Comparison of ENCODE assay signal across 10 mouse cellular contexts in genomic region chr14:11534456-11534855, GRCm38 (mm10). TPM values are rescaled to one million over a fixed set of nuclear protein-coding genes. Genes with fewer than 3 reads are reported as not detected.
DNase-seq lines count a peak whose midpoint lies in the region; TF ChIP-seq lines count a peak whose summit lies in the region.
"Had no signal": no experiment of that assay in that cellular context is flagged by ENCODE, and none has a peak within 500 bp of the region (broad histone marks: within the 10 kb centered on the region; RNA-seq: fewer than 3 reads in every experiment).

No protein-coding gene starts in this region.

- no peak overlapping the region for H3K4me3 ChIP-seq in ES-Bruce4 (ENCODE audit: low read depth, low read length)
- H3K4me3 ChIP-seq: embryonic facial prominence, embryonic 15.5 days had no signal

- intact Hi-C loops in left cerebral cortex, postnatal 25 days (cut with DNase I): no loop called here

- no peaks in the 10 kb centered on the region for H3K4me1 ChIP-seq in ES-Bruce4 (ENCODE audit: control insufficient read depth, insufficient read depth, low read length)

- no peaks in the 10 kb centered on the region for H3K36me3 ChIP-seq in ES-Bruce4 (ENCODE audit: control insufficient read depth, insufficient read depth, low read length, poor library complexity, severe bottlenecking)
- H3K36me3 ChIP-seq: embryonic facial prominence, embryonic 15.5 days had no signal

- no peak for TF ChIP-seq EP300 in ES-Bruce4 (IDR thresholded peaks at IDR 0.05; ENCODE audit: insufficient read depth, low read depth, low read length)

- TF ChIP-seq CTCF in ES-Bruce4 (IDR thresholded peaks at IDR 0.05; ENCODE audit: low read depth, low read length): peak; percentile 40

- H3K9me3 ChIP-seq in ES-Bruce4 (replicated peaks; ENCODE audit: control insufficient read depth, insufficient read depth, low read length, poor library complexity, severe bottlenecking): no peaks in the 10 kb centered on the region
- H3K9me3 ChIP-seq: embryonic facial prominence, embryonic 15.5 days had no signal

- peak; percentile 26 for DNase-seq in Muller cell, postnatal 12 days (ENCODE audit: inconsistent ontology term)
- peak; percentile 51 for DNase-seq in heart, adult 8-10 months (ENCODE audit: low spot score)
- peak; percentile 5 to 9 for DNase-seq in lung, adult 18-20 months
- DNase-seq in thymus, postnatal 36 days: no peak
- no peak for DNase-seq in ovary, adult 18-20 months (ENCODE audit: low spot score)
- DNase-seq in left cerebral cortex, postnatal 25 days (ENCODE audit: low spot score in 2 of 2): no peak
- DNase-seq in right cerebral cortex, adult 2 months (ENCODE audit: low spot score in 2 of 2): no peak

- H3K27ac ChIP-seq in ES-Bruce4 (ENCODE audit: insufficient read depth, low read length): no peak overlapping the region
- H3K27ac ChIP-seq: embryonic facial prominence, embryonic 15.5 days; macrophage had no signal

- no peak overlapping the region for H3K9ac ChIP-seq in ES-Bruce4 (ENCODE audit: low read depth, poor library complexity, severe bottlenecking)
- H3K9ac ChIP-seq: embryonic facial prominence, embryonic 15.5 days had no signal

- H3K27me3 ChIP-seq in ES-Bruce4 (ENCODE audit: control insufficient read depth, insufficient read depth, low read length, poor library complexity, severe bottlenecking): no peaks in the 10 kb centered on the region
- H3K27me3 ChIP-seq: embryonic facial prominence, embryonic 15.5 days had no signal

- TF ChIP-seq POLR2A in ES-Bruce4 (IDR thresholded peaks at IDR 0.05; ENCODE audit: insufficient read depth, low read length): no peak

RNA-seq across cellular contexts. Expression of gene Ptprg, which starts 18.9 kb away (rescaled TPM):
- polyA plus RNA-seq in ES-Bruce4 (2011; ENCODE audit: insufficient read depth, insufficient read length, low read depth, missing spikeins): 26.4 and 27.4 TPM in 2 replicates
- total RNA-seq in heart, adult 8-10 months (2022): 10 to 100 TPM; 43.4 to 66.5 (median 48.8) TPM
- 100 to 1,000 TPM in 1 of 2 experiments, 10 to 100 TPM in 1; 96.1 to 105 TPM for total RNA-seq in left cerebral cortex, postnatal 25 days (2021)
- polyA plus RNA-seq: macrophage had no signal

Comparison
In these comparisons a context has a peak if more than half of its experiments do, and no peak if none do; other contexts are left out.
1. DNase-seq: peak in Muller cell, postnatal 12 days (single experiment), heart, adult 8-10 months (single experiment) and lung, adult 18-20 months (2 of 2); none in thymus, postnatal 36 days (0 of 2), ovary, adult 18-20 months (single experiment), left cerebral cortex, postnatal 25 days (0 of 2) and right cerebral cortex, adult 2 months (0 of 2).